Mouse (Mus musculus) kidney, adult 2 months (tissue): ENCODE results near the gene Pcsk6. TPM values are rescaled to one million over a fixed set of nuclear protein-coding genes. Genes with fewer than 3 reads are reported as not detected.
A peak's percentile ranks its signal among the peaks of the same experiment; 100 is the strongest.

Source experiments
- DNase-seq: peaks from one replicate; pipeline ENCODE4 v3.0.0; 2021
- H3K27ac ChIP-seq: fragments of 200-500 bp; 2 replicates; pipeline ENCODE4 v1.5.1; 2012; ENCODE audit warnings: low read depth, low read length, control low read depth, inconsistent platforms; ENCODE audit not compliant: insufficient read depth
- H3K27me3 ChIP-seq: fragments of 200-500 bp; replicated peaks from 2 replicates; pipeline ENCODE4 v1.6.1; 2012; ENCODE audit warnings: mild to moderate bottlenecking, moderate library complexity, low read length, inconsistent platforms; ENCODE audit not compliant: control insufficient read depth, insufficient read depth
- H3K36me3 ChIP-seq: fragments of 200-500 bp; 2 replicates; pipeline ENCODE4 v1.6.1; 2012; ENCODE audit warnings: mild to moderate bottlenecking, moderate library complexity, low read length, inconsistent platforms; ENCODE audit not compliant: control insufficient read depth, insufficient read depth
- H3K4me1 ChIP-seq: fragments of 200-500 bp; 2 replicates; pipeline ENCODE4 v1.6.1; 2011; ENCODE audit warnings: low read length; ENCODE audit not compliant: control insufficient read depth, insufficient read depth
- H3K4me3 ChIP-seq: fragments of 200-500 bp; 2 replicates; pipeline ENCODE4 v1.5.1; 2011; ENCODE audit warnings: mild to moderate bottlenecking, low read depth, low read length, control low read depth; ENCODE audit not compliant: insufficient read depth
- CTCF ChIP-seq: fragments of 200-500 bp; conservative IDR thresholded peaks from 2 replicates; pipeline ENCODE4 v1.5.1; 2011; ENCODE audit warnings: low read depth, mild to moderate bottlenecking, control low read depth, low read length, moderate library complexity, mixed read lengths; ENCODE audit not compliant: insufficient read depth, insufficient read length
- POLR2A ChIP-seq: fragments of 200-500 bp; IDR thresholded peaks from one replicate; pipeline ENCODE4 v1.6.1; 2011; ENCODE audit warnings: low read depth, low read length, control low read depth
- WGBS: fragments of 180-500 bp; shearing (Covaris S2); methylation state at CpG from one replicate; pipeline ENCODE4 v1.1.7; 2018; 5-methylcytosine and 5-hydroxymethylcytosine counted together
- polyA plus RNA-seq: library from polyadenylated mRNA; depleted of rRNA; stranded (reverse); fragments of >200 nt; gene quantifications from 2 replicates; pipeline ENCODE4 v1.2.3, GENCODE M21; 2012; rRNA removed

The Pcsk6 gene
- polyA plus RNA-seq, 1 experiment: 25.0 TPM

DNA sequence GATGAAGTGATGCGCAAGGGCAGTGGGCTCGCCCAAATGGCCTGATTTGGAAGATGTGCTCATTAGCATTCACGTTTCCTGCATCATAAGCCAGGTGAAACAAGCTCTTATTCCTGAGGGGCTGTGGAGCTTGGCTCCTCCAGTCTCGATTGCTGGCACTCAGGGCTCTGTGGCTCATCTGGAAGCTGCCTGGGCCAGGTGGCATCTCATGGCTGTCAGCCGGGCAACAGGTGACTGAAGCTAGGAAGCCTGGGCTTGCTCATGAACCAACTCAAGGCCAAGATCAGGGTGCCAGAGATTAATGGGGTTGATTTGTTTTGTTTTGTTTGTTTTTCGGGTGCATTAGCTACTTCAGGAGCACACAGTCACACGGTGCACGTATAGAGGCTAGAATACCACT lies 231.1 kb downstream of the Pcsk6 start:
- 89% methylated on average over 8 of the region's 8 CpGs for WGBS
- Histone ChIP-seq H3K4me3 (no peak overlapping the region), H3K27me3 (no peaks in the 10 kb centered on the region), H3K36me3 (no peaks in the 10 kb centered on the region), H3K4me1 (no peaks in the 10 kb centered on the region; the same call in 1 of the 2 replicates), H3K27ac (no peak overlapping the region)
- no peak for DNase-seq
- TF ChIP-seq CTCF: no peak

DNA sequence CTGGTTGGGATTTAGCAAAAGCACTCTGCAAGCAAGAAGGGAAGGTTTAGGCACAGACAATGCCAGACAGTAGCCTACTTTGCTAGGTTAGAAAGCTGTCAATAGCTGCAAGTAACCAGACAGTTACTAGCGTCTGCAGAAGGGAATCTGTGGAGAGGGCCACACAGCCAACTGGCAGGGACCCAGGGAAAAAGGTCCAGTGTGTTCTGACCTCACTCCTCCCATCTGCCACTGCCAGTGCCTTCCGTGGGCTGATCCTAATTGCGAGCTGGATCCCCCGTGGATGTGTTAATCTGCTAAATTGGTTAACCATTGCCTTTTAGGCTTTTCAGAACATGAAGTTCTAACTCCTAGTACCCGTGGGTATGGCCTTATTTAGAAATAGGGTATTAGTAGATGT lies 232.6 kb downstream of the Pcsk6 start:
- peak; percentile 72 for DNase-seq
- H3K4me3 ChIP-seq: no peak overlapping the region
- no peaks in the 10 kb centered on the region for H3K27me3 ChIP-seq
- no peak for TF ChIP-seq CTCF
- no peak for TF ChIP-seq POLR2A
- no peaks in the 10 kb centered on the region; the same call in 1 of the 2 replicates for H3K4me1 ChIP-seq
- WGBS: 38% methylated on average over 5 of the region's 5 CpGs
- no peaks in the 10 kb centered on the region for H3K36me3 ChIP-seq
- H3K27ac ChIP-seq: no peak overlapping the region

DNA sequence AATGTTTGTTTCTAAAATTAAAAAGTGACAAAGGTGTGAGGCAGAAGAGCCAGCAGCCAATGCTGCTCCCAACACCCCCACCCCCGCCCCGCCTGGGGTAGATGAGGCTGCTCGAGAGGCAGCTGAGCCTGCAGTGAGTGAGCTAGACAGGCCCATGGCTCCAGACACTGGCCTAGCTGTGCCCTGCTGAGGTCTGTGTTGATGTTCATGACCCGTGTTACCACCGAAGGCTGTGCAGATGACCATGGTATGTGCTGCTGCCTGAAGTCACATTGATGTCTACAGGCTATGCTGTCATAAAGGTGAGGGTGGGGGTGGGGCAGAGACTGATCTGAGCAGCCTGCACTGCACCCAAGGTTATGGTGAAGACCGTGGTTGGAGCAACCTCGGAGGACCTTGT lies 237.3 kb downstream of the Pcsk6 start:
- Histone ChIP-seq H3K4me1 (no peaks in the 10 kb centered on the region), H3K4me3 (no peak overlapping the region), H3K36me3 (no peaks in the 10 kb centered on the region), H3K27ac (no peak overlapping the region), H3K27me3 (no peaks in the 10 kb centered on the region)
- DNase-seq: no peak
- TF ChIP-seq POLR2A (no peak), CTCF (no peak)
- WGBS: 89% methylated on average over 7 of the region's 7 CpGs

Other genes starting within 250 kb of the Pcsk6 start
- 4.3 and 5.3 TPM in 2 replicates for gene Tarsl2, start 216.8 kb upstream of the Pcsk6 start, polyA plus RNA-seq
- gene Tm2d3, start 170.6 kb upstream of the Pcsk6 start, polyA plus RNA-seq: 199 and 263 TPM in 2 replicates
- not detected in 2 replicates for gene Gm45213, start 181.9 kb downstream of the Pcsk6 start, polyA plus RNA-seq
- gene Snrpa1, start 197.3 kb downstream of the Pcsk6 start, polyA plus RNA-seq: 7.6 and 10.9 TPM in 2 replicates
- gene Selenos, start 217.9 kb downstream of the Pcsk6 start, polyA plus RNA-seq: 77.2 and 84.6 TPM in 2 replicates
- gene Chsy1, start 247.8 kb downstream of the Pcsk6 start, polyA plus RNA-seq: 5.4 and 6.4 TPM in 2 replicates